Mouse (Mus musculus) lung, adult 2 months (tissue): ENCODE data around the gene Nod2.

Source experiments
- CTCF ChIP-seq: fragments of 200-500 bp; IDR thresholded peaks from 2 replicates; pipeline ENCODE4 v1.5.1; 2011; ENCODE audit warnings: mild to moderate bottlenecking, low read length, control low read depth; ENCODE audit not compliant: insufficient read depth
- POLR2A ChIP-seq: fragments of 200-500 bp; IDR thresholded peaks from 2 replicates; pipeline ENCODE4 v1.6.1; 2011; ENCODE audit warnings: low read depth, mild to moderate bottlenecking, control low read depth, low read length, borderline replicate concordance; ENCODE audit errors: extremely low read depth

GRCm38 (mm10) chr8:88630225-88630624 lies 16.9 kb upstream of the Nod2 start:
- no peak for TF ChIP-seq CTCF
- no peak for TF ChIP-seq POLR2A
